Mouse (Mus musculus) spleen, adult 2 months (tissue): ENCODE data around the gene Prkd1.

Experiments
- CTCF ChIP-seq: fragments of 200-500 bp; IDR thresholded peaks from 2 replicates; pipeline ENCODE4 v1.5.1; 2011; ENCODE audit warnings: mild to moderate bottlenecking, inconsistent platforms; ENCODE audit not compliant: insufficient read depth, insufficient read length, insufficient replicate concordance; ENCODE audit errors: extremely low read depth
- POLR2A ChIP-seq: fragments of 200-500 bp; IDR thresholded peaks from 2 replicates; pipeline ENCODE4 v1.6.1; 2011; ENCODE audit warnings: low read depth, low read length, inconsistent platforms

GRCm38 (mm10) chr12:50499796-50500504 lies 148.9 kb downstream of the Prkd1 start:
- TF ChIP-seq CTCF (no peak), POLR2A (no peak)
